Mouse (Mus musculus) liver, embryonic 16.5 days (tissue): ENCODE measurements around the gene Syce1. TPM values are rescaled to one million over a fixed set of nuclear protein-coding genes. Genes with fewer than 3 reads are reported as not detected.

Experiments
- ATAC-seq: fragments of 200-750 bp; cut with Nextera tagmentation; 2 replicates; pipeline ENCODE4 v1.8.0; 2017; ENCODE audit warnings: low read depth, mild to moderate bottlenecking, moderate number of reproducible peaks, moderate library complexity
- H3K27ac ChIP-seq: fragments of 300-500 bp; sonication (generic); 2 replicates; pipeline ENCODE4 v1.5.1; 2014; ENCODE audit warnings: mild to moderate bottlenecking, low read length
- H3K27me3 ChIP-seq: fragments of 300-500 bp; sonication (generic); 2 replicates; pipeline ENCODE4 v1.6.1; 2014; ENCODE audit warnings: low read depth, low read length, mixed read lengths; ENCODE audit not compliant: control insufficient read depth, insufficient read depth
- H3K36me3 ChIP-seq: fragments of 300-500 bp; sonication (generic); 2 replicates; pipeline ENCODE4 v1.6.1; 2014; ENCODE audit warnings: mild to moderate bottlenecking; ENCODE audit not compliant: control insufficient read depth, insufficient read depth
- H3K4me1 ChIP-seq: fragments of 300-500 bp; sonication (generic); 2 replicates; pipeline ENCODE4 v1.6.1; 2014; ENCODE audit warnings: low read depth, low read length, mixed read lengths; ENCODE audit not compliant: control insufficient read depth
- H3K4me2 ChIP-seq: fragments of 300-500 bp; sonication (generic); 2 replicates; pipeline ENCODE4 v1.6.1; 2014; ENCODE audit warnings: low read depth, low read length, mixed read lengths
- H3K4me3 ChIP-seq: fragments of 300-500 bp; sonication (generic); 2 replicates; pipeline ENCODE4 v1.5.1; 2014; ENCODE audit warnings: low read depth, mild to moderate bottlenecking, low read length
- H3K9ac ChIP-seq: fragments of 300-500 bp; sonication (generic); 2 replicates; pipeline ENCODE4 v1.6.1; 2014; ENCODE audit warnings: low read depth, low read length
- H3K9me3 ChIP-seq: fragments of 300-500 bp; sonication (generic); replicated peaks from 2 replicates; pipeline ENCODE4 v1.6.1; 2016; ENCODE audit warnings: low read length; ENCODE audit not compliant: control insufficient read depth
- WGBS: fragments of 180-500 bp; shearing (Covaris S2); extraction: QIAGEN DNeasy Blood & Tissue Kit; methylation state at CpG from one replicate; pipeline ENCODE4 v1.1.7; 2014; ENCODE audit not compliant: insufficient replicate concordance; 5-methylcytosine and 5-hydroxymethylcytosine counted together
- polyA plus RNA-seq: library from polyadenylated mRNA; unstranded; fragments of >200 nt; fragmentation: Nextera tagmentation; extraction: Ambion mirVana; gene quantifications from 2 replicates; pipeline ENCODE4 v1.2.1, GENCODE M21; 2015

Syce1 gene
- polyA plus RNA-seq, 1 experiment from 2014 or later = 0.07 TPM

- Histone ChIP-seq H3K9ac (no peak overlapping the region), H3K27ac (no peak overlapping the region), H3K4me2 (no peak overlapping the region), H3K9me3 (no peaks in the 10 kb centered on the region), H3K36me3 (no peaks in the 10 kb centered on the region), H3K4me1 (no peaks in the 10 kb centered on the region), H3K27me3 (no peaks in the 10 kb centered on the region), H3K4me3 (no peak overlapping the region)
- no peak for ATAC-seq
Observed at GRCm38 (mm10) chr7:140754556-140754955, 33.1 kb downstream of the Syce1 start.

- H3K27me3 ChIP-seq = no peaks in the 10 kb centered on the region
- no peaks in the 10 kb centered on the region for H3K36me3 ChIP-seq
- H3K4me1 ChIP-seq = no peaks in the 10 kb centered on the region
- no peak overlapping the region for H3K4me2 ChIP-seq
- no peaks in the 10 kb centered on the region for H3K9me3 ChIP-seq
- 42% methylated on average over 3 of the region's 3 CpGs for WGBS
- ATAC-seq = no peak
- H3K9ac ChIP-seq = no peak overlapping the region
- H3K4me3 ChIP-seq = no peak overlapping the region
- H3K27ac ChIP-seq = no peak overlapping the region
Observed at GRCm38 (mm10) chr7:140748827-140749160, 38.9 kb downstream of the Syce1 start.

- no peaks in the 10 kb centered on the region for H3K27me3 ChIP-seq
- no peak overlapping the region for H3K4me3 ChIP-seq
- H3K4me1 ChIP-seq = no peaks in the 10 kb centered on the region
- H3K4me2 ChIP-seq = no peak overlapping the region
- no peak for ATAC-seq
- no peaks in the 10 kb centered on the region for H3K9me3 ChIP-seq
- no peaks in the 10 kb centered on the region for H3K36me3 ChIP-seq
- 61% methylated on average over 6 of the region's 6 CpGs for WGBS
- no peak overlapping the region for H3K9ac ChIP-seq
- H3K27ac ChIP-seq = no peak overlapping the region
Observed at GRCm38 (mm10) chr7:140748116-140748826, 39.4 kb downstream of the Syce1 start.

DNA sequence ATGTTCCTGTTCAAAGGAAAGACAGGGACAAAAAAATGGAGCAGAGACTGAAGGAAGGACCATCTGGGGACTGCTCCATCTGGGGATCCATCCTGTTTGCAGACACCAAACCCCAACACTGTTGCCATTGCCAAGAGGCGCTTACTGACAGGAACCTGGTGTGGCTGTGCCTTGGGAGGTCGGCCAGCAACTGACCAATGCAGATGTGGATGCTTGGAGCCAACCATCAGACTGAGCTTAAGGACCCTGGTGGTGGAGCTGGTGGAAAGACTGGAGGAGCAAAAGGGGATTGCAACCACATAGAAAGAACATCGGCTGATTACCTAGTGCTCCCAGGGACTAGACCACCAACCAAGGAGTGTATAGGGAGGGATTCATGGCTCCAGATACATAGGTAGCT, 40.2 kb downstream of the Syce1 start:
- H3K4me1 ChIP-seq = no peaks in the 10 kb centered on the region
- WGBS = 53% methylated on average over 3 of the region's 3 CpGs
- no peak for ATAC-seq
- no peak overlapping the region for H3K9ac ChIP-seq
- H3K27ac ChIP-seq = no peak overlapping the region
- H3K4me2 ChIP-seq = no peak overlapping the region
- no peak overlapping the region for H3K4me3 ChIP-seq
- H3K27me3 ChIP-seq = no peaks in the 10 kb centered on the region
- no peaks in the 10 kb centered on the region for H3K9me3 ChIP-seq
- no peaks in the 10 kb centered on the region for H3K36me3 ChIP-seq

- no peak overlapping the region for H3K27ac ChIP-seq
- H3K4me3 ChIP-seq = no peak overlapping the region
- H3K9me3 ChIP-seq = no peaks in the 10 kb centered on the region
- no peaks in the 10 kb centered on the region for H3K27me3 ChIP-seq
- H3K4me1 ChIP-seq = no peaks in the 10 kb centered on the region
- ATAC-seq = no peak
- H3K4me2 ChIP-seq = no peak overlapping the region
- no peak overlapping the region for H3K9ac ChIP-seq
- H3K36me3 ChIP-seq = no peaks in the 10 kb centered on the region
- 25% methylated on average over 2 of the region's 2 CpGs for WGBS
Observed at GRCm38 (mm10) chr7:140733162-140733561, 54.5 kb downstream of the Syce1 start.

Other genes starting within 250 kb of the Syce1 start
- not detected in 2 replicates for gene Olfr538, start 220.0 kb downstream of the Syce1 start, polyA plus RNA-seq
- not detected in 2 replicates for gene Olfr46, start 186.6 kb downstream of the Syce1 start, polyA plus RNA-seq
- gene Olfr61, start 158.9 kb downstream of the Syce1 start, polyA plus RNA-seq = not detected in 2 replicates
- not detected in 2 replicates for gene Olfr53, start 141.4 kb downstream of the Syce1 start, polyA plus RNA-seq
- not detected in 2 replicates for gene Olfr539, start 127.9 kb downstream of the Syce1 start, polyA plus RNA-seq
- not detected in 2 replicates for gene Olfr45, start 105.9 kb downstream of the Syce1 start, polyA plus RNA-seq
- not detected in 2 replicates for gene Olfr541, start 90.6 kb downstream of the Syce1 start, polyA plus RNA-seq
- 0.97 and 1.1 TPM in 2 replicates for gene Cyp2e1, start 24.1 kb downstream of the Syce1 start, polyA plus RNA-seq
- gene Zfp941, start 34.3 kb upstream of the Syce1 start, polyA plus RNA-seq = 0.06 and 0.16 TPM in 2 replicates
- gene Urah, start 47.2 kb upstream of the Syce1 start, polyA plus RNA-seq = 30.3 and 32.9 TPM in 2 replicates
- not detected in 2 replicates for gene Scgb1c1, start 57.7 kb upstream of the Syce1 start, polyA plus RNA-seq
- gene Odf3, start 60.0 kb upstream of the Syce1 start, polyA plus RNA-seq = not detected in 2 replicates
- gene Gm45785, start 68.5 kb upstream of the Syce1 start, polyA plus RNA-seq = not detected in 2 replicates
- 21.2 and 21.5 TPM in 2 replicates for gene Ric8a, start 69.1 kb upstream of the Syce1 start, polyA plus RNA-seq
- gene Bet1l, start 69.7 kb upstream of the Syce1 start, polyA plus RNA-seq = 19.3 and 20.9 TPM in 2 replicates
- 108 and 123 TPM in 2 replicates for gene Psmd13, start 94.1 kb upstream of the Syce1 start, polyA plus RNA-seq
- gene Sirt3, start 94.5 kb upstream of the Syce1 start, polyA plus RNA-seq = 21.9 and 23.6 TPM in 2 replicates
- gene Cox8b, start 112.6 kb upstream of the Syce1 start, polyA plus RNA-seq = 1.4 and 3.4 TPM in 2 replicates
- gene Nlrp6, start 133.1 kb upstream of the Syce1 start, polyA plus RNA-seq = 7.8 and 10.8 TPM in 2 replicates
- gene Pgghg, start 153.5 kb upstream of the Syce1 start, polyA plus RNA-seq = 6.0 and 7.9 TPM in 2 replicates
- 0.26 and 0.44 TPM in 2 replicates for gene Ifitm5, start 162.4 kb upstream of the Syce1 start, polyA plus RNA-seq
- gene Gm45717, start 168.1 kb upstream of the Syce1 start, polyA plus RNA-seq = not detected in 2 replicates
- 391 and 458 TPM in 2 replicates for gene Ifitm2, start 168.1 kb upstream of the Syce1 start, polyA plus RNA-seq
- gene Ifitm1, start 179.4 kb upstream of the Syce1 start, polyA plus RNA-seq = 15.2 and 15.4 TPM in 2 replicates
- 68.0 and 76.2 TPM in 2 replicates for gene Ifitm3, start 222.9 kb upstream of the Syce1 start, polyA plus RNA-seq
- gene Ifitm6, start 230.1 kb upstream of the Syce1 start, polyA plus RNA-seq = 23.3 and 28.4 TPM in 2 replicates
- not detected in 2 replicates for gene Gm17387, start 241.3 kb upstream of the Syce1 start, polyA plus RNA-seq